Mouse (Mus musculus): ENCODE results near the gene Cd47. TPM values are rescaled to one million over a fixed set of nuclear protein-coding genes. Genes with fewer than 3 reads are reported as not detected.

Gene Cd47
- polyA plus RNA-seq, 1 experiment from 2014 or later = 102 TPM

GRCm38 (mm10) chr16:49858907-49859853 is 58.8 kb downstream of the Cd47 start:
- H3K9ac ChIP-seq (ENCODE audit: low read depth, low read length) = no peak overlapping the region
- H3K36me3 ChIP-seq (ENCODE audit: control insufficient read depth, insufficient read depth, low read length) = no peaks in the 10 kb centered on the region
- no peak overlapping the region for H3K27ac ChIP-seq (replicated peaks; ENCODE audit: low read depth, low read length)
- H3K27me3 ChIP-seq (replicated peaks; ENCODE audit: control insufficient read depth, insufficient read depth, low read length) = no peaks in the 10 kb centered on the region
- H3K4me3 ChIP-seq (ENCODE audit: low read depth, low read length) = no peak overlapping the region
- 72% methylated on average over 4 of the region's 4 CpGs for WGBS
- DNase-seq (ENCODE audit: low spot score) (peak; percentile 38), ATAC-seq (ENCODE audit: low read depth) (no peak)
- no peaks in the 10 kb centered on the region for H3K9me3 ChIP-seq (ENCODE audit: control insufficient read depth, low read length)
- peaks cover 15% of the 10 kb centered on the region for H3K4me1 ChIP-seq (ENCODE audit: control insufficient read depth, insufficient read depth, low read length)
- peak overlapping the region; percentile 54 for H3K4me2 ChIP-seq (ENCODE audit: low read depth, low read length)

GRCm38 (mm10) chr16:49861986-49862385 is 61.7 kb downstream of the Cd47 start:
- Histone ChIP-seq H3K27ac (replicated peaks; ENCODE audit: low read depth, low read length) (no peak overlapping the region), H3K9ac (ENCODE audit: low read depth, low read length) (no peak overlapping the region), H3K9me3 (ENCODE audit: control insufficient read depth, low read length) (peaks cover 14% of the 10 kb centered on the region), H3K4me1 (ENCODE audit: control insufficient read depth, insufficient read depth, low read length) (peaks cover 15% of the 10 kb centered on the region), H3K36me3 (ENCODE audit: control insufficient read depth, insufficient read depth, low read length) (no peaks in the 10 kb centered on the region), H3K27me3 (replicated peaks; ENCODE audit: control insufficient read depth, insufficient read depth, low read length) (no peaks in the 10 kb centered on the region), H3K4me2 (ENCODE audit: low read depth, low read length) (no peak overlapping the region), H3K4me3 (ENCODE audit: low read depth, low read length) (no peak overlapping the region)
- WGBS = 92% methylated on average over 1 of the region's 1 CpGs
- ATAC-seq (ENCODE audit: low read depth) (no peak), DNase-seq (ENCODE audit: low spot score) (no peak)

- 88% methylated on average over 2 of the region's 2 CpGs for whole genome bisulfite sequencing
Observed at GRCm38 (mm10) chr16:49866617-49867016, 66.3 kb downstream of the Cd47 start.

DNA sequence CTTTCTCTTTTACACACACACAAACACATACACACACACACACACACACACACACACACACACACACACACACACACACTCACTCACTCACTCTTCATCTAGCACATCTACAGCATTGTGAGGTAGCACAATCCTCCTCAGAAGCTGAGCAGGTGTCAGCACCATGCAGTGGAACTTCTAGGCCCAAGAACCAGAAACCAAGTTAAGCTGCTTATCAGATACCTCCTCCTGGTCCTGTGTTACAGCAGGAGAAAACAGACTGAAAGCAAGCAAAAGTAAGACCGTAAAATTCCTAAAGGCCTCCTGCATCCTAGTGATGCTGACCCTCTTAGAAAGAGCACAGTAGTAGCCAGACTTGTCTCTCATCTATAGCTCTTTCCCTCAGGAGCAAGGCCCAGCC is 67.9 kb downstream of the Cd47 start:
- ATAC-seq (ENCODE audit: low read depth) (no peak), DNase-seq (ENCODE audit: low spot score) (no peak)
- WGBS = 100% methylated on average over 1 of the region's 1 CpGs
- Histone ChIP-seq H3K4me1 (ENCODE audit: control insufficient read depth, insufficient read depth, low read length) (no peaks in the 10 kb centered on the region), H3K4me3 (ENCODE audit: low read depth, low read length) (no peak overlapping the region), H3K36me3 (ENCODE audit: control insufficient read depth, insufficient read depth, low read length) (peaks cover 31% of the 10 kb centered on the region), H3K4me2 (ENCODE audit: low read depth, low read length) (no peak overlapping the region), H3K27me3 (replicated peaks; ENCODE audit: control insufficient read depth, insufficient read depth, low read length) (no peaks in the 10 kb centered on the region), H3K27ac (replicated peaks; ENCODE audit: low read depth, low read length) (no peak overlapping the region), H3K9ac (ENCODE audit: low read depth, low read length) (no peak overlapping the region), H3K9me3 (ENCODE audit: control insufficient read depth, low read length) (peaks cover 14% of the 10 kb centered on the region)

More at GRCm38 (mm10) chr16:49866617-49867016, 66.3 kb downstream of the Cd47 start:
- H3K4me3 ChIP-seq (ENCODE audit: low read depth, low read length) = no peak overlapping the region
- H3K4me2 ChIP-seq (ENCODE audit: low read depth, low read length) = no peak overlapping the region
- H3K4me1 ChIP-seq (ENCODE audit: control insufficient read depth, insufficient read depth, low read length) = no peaks in the 10 kb centered on the region
- no peak overlapping the region for H3K9ac ChIP-seq (ENCODE audit: low read depth, low read length)
- no peak overlapping the region for H3K27ac ChIP-seq (replicated peaks; ENCODE audit: low read depth, low read length)
- DNase-seq (ENCODE audit: low spot score) = no peak
- no peak for ATAC-seq (ENCODE audit: low read depth)
- H3K36me3 ChIP-seq (ENCODE audit: control insufficient read depth, insufficient read depth, low read length) = peaks cover 31% of the 10 kb centered on the region
- no peaks in the 10 kb centered on the region for H3K27me3 ChIP-seq (replicated peaks; ENCODE audit: control insufficient read depth, insufficient read depth, low read length)
- H3K9me3 ChIP-seq (ENCODE audit: control insufficient read depth, low read length) = peaks cover 14% of the 10 kb centered on the region

DNA sequence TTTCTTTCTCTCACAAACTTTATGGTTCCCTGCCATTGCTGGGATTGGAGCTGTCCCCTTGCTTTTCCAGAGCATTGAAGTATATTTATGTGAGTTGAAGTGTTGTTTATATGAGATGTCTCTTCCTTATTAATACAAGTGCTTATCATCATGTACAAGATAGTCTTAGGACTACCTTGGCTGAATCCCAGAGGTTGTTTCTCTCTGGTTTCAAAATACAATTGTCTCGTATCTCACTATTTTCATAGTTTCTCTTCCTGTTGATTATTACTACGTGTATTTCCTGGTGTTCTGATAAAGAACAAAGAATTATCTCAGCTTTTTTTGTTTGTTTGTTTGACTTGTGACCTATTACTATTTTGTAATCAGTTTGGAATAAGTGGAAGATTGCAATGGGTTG is 73.6 kb downstream of the Cd47 start:
- Histone ChIP-seq H3K27ac (replicated peaks; ENCODE audit: low read depth, low read length) (no peak overlapping the region), H3K27me3 (replicated peaks; ENCODE audit: control insufficient read depth, insufficient read depth, low read length) (no peaks in the 10 kb centered on the region), H3K4me1 (ENCODE audit: control insufficient read depth, insufficient read depth, low read length) (no peaks in the 10 kb centered on the region), H3K9ac (ENCODE audit: low read depth, low read length) (no peak overlapping the region), H3K9me3 (ENCODE audit: control insufficient read depth, low read length) (no peaks in the 10 kb centered on the region), H3K4me2 (ENCODE audit: low read depth, low read length) (no peak overlapping the region), H3K36me3 (ENCODE audit: control insufficient read depth, insufficient read depth, low read length) (peaks cover 17% of the 10 kb centered on the region), H3K4me3 (ENCODE audit: low read depth, low read length) (no peak overlapping the region)
- no peak for DNase-seq (ENCODE audit: low spot score)
- WGBS = 84% methylated on average over 2 of the region's 2 CpGs
- no peak for ATAC-seq (ENCODE audit: low read depth)

DNA sequence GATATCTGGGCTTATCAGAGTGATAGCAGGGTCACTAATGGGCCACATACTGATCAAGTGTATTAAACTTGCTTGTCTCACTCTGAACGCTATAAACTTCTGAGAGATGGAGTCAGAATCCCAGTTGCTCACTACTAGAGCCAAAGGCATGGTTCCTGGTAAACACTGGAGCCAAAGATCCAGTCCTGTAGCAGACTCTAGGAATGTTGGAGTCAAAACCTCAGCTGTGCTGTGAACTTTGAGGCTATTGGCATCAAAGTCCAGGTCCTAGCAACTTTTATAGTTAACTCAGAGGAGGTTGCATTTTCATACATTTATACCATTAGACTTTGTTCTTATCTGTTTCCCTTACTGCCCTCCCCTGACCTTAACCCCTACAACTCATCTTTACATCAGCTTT is 74.2 kb downstream of the Cd47 start:
- peaks cover 11% of the 10 kb centered on the region for H3K36me3 ChIP-seq (ENCODE audit: control insufficient read depth, insufficient read depth, low read length)
- H3K9me3 ChIP-seq (ENCODE audit: control insufficient read depth, low read length) = no peaks in the 10 kb centered on the region
- ATAC-seq (ENCODE audit: low read depth) = no peak
- H3K4me1 ChIP-seq (ENCODE audit: control insufficient read depth, insufficient read depth, low read length) = no peaks in the 10 kb centered on the region
- H3K4me2 ChIP-seq (ENCODE audit: low read depth, low read length) = no peak overlapping the region
- H3K4me3 ChIP-seq (ENCODE audit: low read depth, low read length) = no peak overlapping the region
- H3K27me3 ChIP-seq (replicated peaks; ENCODE audit: control insufficient read depth, insufficient read depth, low read length) = no peaks in the 10 kb centered on the region
- no peak overlapping the region for H3K27ac ChIP-seq (replicated peaks; ENCODE audit: low read depth, low read length)
- 74% methylated on average over 1 of the region's 1 CpGs for WGBS
- no peak for DNase-seq (ENCODE audit: low spot score)
- no peak overlapping the region for H3K9ac ChIP-seq (ENCODE audit: low read depth, low read length)

- Histone ChIP-seq H3K27me3 (replicated peaks; ENCODE audit: control insufficient read depth, insufficient read depth, low read length) (no peaks in the 10 kb centered on the region), H3K9me3 (ENCODE audit: control insufficient read depth, low read length) (no peaks in the 10 kb centered on the region), H3K27ac (replicated peaks; ENCODE audit: low read depth, low read length) (no peak overlapping the region), H3K4me2 (ENCODE audit: low read depth, low read length) (no peak overlapping the region), H3K4me1 (ENCODE audit: control insufficient read depth, insufficient read depth, low read length) (no peaks in the 10 kb centered on the region), H3K4me3 (ENCODE audit: low read depth, low read length) (no peak overlapping the region), H3K36me3 (ENCODE audit: control insufficient read depth, insufficient read depth, low read length) (no peaks in the 10 kb centered on the region), H3K9ac (ENCODE audit: low read depth, low read length) (no peak overlapping the region)
- WGBS = 87% methylated on average over 9 of the region's 9 CpGs
- ATAC-seq (ENCODE audit: low read depth) (no peak), DNase-seq (ENCODE audit: low spot score) (no peak)
Observed at GRCm38 (mm10) chr16:49876291-49877030, 76.1 kb downstream of the Cd47 start.

DNA sequence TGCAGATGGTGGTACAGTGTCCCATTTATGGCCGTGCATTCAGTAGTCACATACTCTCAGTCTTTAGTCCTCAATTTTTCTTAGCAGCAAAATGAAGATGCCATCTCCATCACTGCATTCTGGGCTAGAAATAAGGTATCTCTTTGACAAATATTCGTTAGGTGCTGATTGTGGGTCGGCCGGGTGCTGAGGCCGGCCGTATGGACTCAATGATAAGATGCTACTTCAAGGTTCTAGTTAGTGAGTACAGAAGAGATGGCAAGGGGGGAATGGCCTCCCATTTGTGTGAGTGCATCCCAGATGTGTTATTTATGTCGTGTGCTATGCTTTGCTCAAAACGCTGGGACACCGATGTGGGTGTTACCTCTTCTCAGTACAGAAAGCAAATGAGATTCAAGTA is 76.9 kb downstream of the Cd47 start:
- H3K4me2 ChIP-seq (ENCODE audit: low read depth, low read length) = no peak overlapping the region
- no peaks in the 10 kb centered on the region for H3K9me3 ChIP-seq (ENCODE audit: control insufficient read depth, low read length)
- H3K4me3 ChIP-seq (ENCODE audit: low read depth, low read length) = no peak overlapping the region
- H3K9ac ChIP-seq (ENCODE audit: low read depth, low read length) = no peak overlapping the region
- H3K27me3 ChIP-seq (replicated peaks; ENCODE audit: control insufficient read depth, insufficient read depth, low read length) = no peaks in the 10 kb centered on the region
- DNase-seq (ENCODE audit: low spot score) (no peak), ATAC-seq (ENCODE audit: low read depth) (no peak)
- WGBS = 89% methylated on average over 9 of the region's 9 CpGs
- no peaks in the 10 kb centered on the region for H3K4me1 ChIP-seq (ENCODE audit: control insufficient read depth, insufficient read depth, low read length)
- no peaks in the 10 kb centered on the region for H3K36me3 ChIP-seq (ENCODE audit: control insufficient read depth, insufficient read depth, low read length)
- H3K27ac ChIP-seq (replicated peaks; ENCODE audit: low read depth, low read length) = no peak overlapping the region
